Mouse (Mus musculus) forebrain, embryonic 16.5 days (tissue): ENCODE measurements around the gene Spef1. TPM values are rescaled to one million over a fixed set of nuclear protein-coding genes. Genes with fewer than 3 reads are reported as not detected.
A peak's percentile ranks its signal among the peaks of the same experiment; 100 is the strongest.

Source experiments
- ATAC-seq: fragments of 200-750 bp; cut with Nextera tagmentation; 2 replicates; pipeline ENCODE4 v1.8.0; 2017; ENCODE audit warnings: mild to moderate bottlenecking, moderate library complexity
- H3K27ac ChIP-seq: fragments of 300-500 bp; sonication (generic); 2 replicates; pipeline ENCODE4 v1.5.1; 2014; ENCODE audit warnings: low read length, control low read depth
- H3K27me3 ChIP-seq: fragments of 300-500 bp; sonication (generic); replicated peaks from 2 replicates; pipeline ENCODE4 v1.6.1; 2014; ENCODE audit warnings: low read length; ENCODE audit not compliant: control insufficient read depth, insufficient read depth
- H3K36me3 ChIP-seq: fragments of 300-500 bp; sonication (generic); 2 replicates; pipeline ENCODE4 v1.6.1; 2014; ENCODE audit not compliant: control insufficient read depth, insufficient read depth
- H3K4me1 ChIP-seq: fragments of 300-500 bp; sonication (generic); replicated peaks from 2 replicates; pipeline ENCODE4 v1.6.1; 2014; ENCODE audit warnings: low read length; ENCODE audit not compliant: control insufficient read depth, insufficient read depth
- H3K4me2 ChIP-seq: fragments of 300-500 bp; sonication (generic); 2 replicates; pipeline ENCODE4 v1.6.1; 2014; ENCODE audit warnings: mild to moderate bottlenecking, low read length, control low read depth
- H3K4me3 ChIP-seq: fragments of 300-500 bp; sonication (generic); replicated peaks from 2 replicates; pipeline ENCODE4 v1.5.1; 2014; ENCODE audit warnings: mild to moderate bottlenecking, low read length, control low read depth
- H3K9ac ChIP-seq: fragments of 300-500 bp; sonication (generic); replicated peaks from 2 replicates; pipeline ENCODE4 v1.6.1; 2014; ENCODE audit warnings: low read depth, low read length, control low read depth
- H3K9me3 ChIP-seq: fragments of 300-500 bp; sonication (generic); 2 replicates; pipeline ENCODE4 v1.6.1; 2016; ENCODE audit warnings: low read length; ENCODE audit not compliant: control insufficient read depth
- WGBS: fragments of 180-500 bp; shearing (Covaris S2); extraction: QIAGEN DNeasy Blood & Tissue Kit; methylation state at CpG from one replicate; pipeline ENCODE4 v1.1.7; 2014; 5-methylcytosine and 5-hydroxymethylcytosine counted together
- polyA plus RNA-seq: library from polyadenylated mRNA; unstranded; fragments of >200 nt; fragmentation: Nextera tagmentation; extraction: Ambion mirVana; gene quantifications from 2 replicates; pipeline ENCODE4 v1.2.1, GENCODE M21; 2015

The Spef1 gene
- polyA plus RNA-seq, 1 experiment from 2014 or later = 12.6 TPM

DNA sequence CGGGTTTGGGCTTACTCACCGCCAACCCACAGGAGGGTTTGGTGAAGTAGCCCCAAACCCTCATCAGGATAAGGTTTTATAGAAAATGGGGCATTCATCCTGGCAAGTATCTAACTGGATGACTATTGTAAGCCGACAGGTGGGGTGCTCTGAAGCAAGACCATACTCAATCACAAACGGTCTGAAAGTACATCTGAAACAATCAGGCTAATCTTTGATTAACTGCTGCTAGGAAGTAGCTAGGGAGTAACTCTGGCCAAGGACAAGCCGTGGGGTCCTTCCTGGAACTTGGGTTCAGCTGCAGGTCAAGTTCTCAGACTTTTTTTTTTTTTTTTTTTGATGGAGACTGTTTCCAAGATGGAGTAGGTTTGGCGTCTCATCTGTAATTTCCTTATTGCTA lies 19.1 kb downstream of the Spef1 start:
- Histone ChIP-seq H3K27me3 (peaks cover 14% of the 10 kb centered on the region), H3K4me3 (no peak overlapping the region), H3K4me2 (no peak overlapping the region), H3K36me3 (0 out of 2 replicates have a peak, but pooled peaks cover 2% of the 10 kb centered on the region), H3K9ac (no peak overlapping the region), H3K27ac (no peak overlapping the region), H3K4me1 (peaks cover 3% of the 10 kb centered on the region; the same call in 1 of the 2 replicates), H3K9me3 (no peaks in the 10 kb centered on the region)
- ATAC-seq = no peak
- 86% methylated on average over 6 of the region's 6 CpGs for WGBS

DNA sequence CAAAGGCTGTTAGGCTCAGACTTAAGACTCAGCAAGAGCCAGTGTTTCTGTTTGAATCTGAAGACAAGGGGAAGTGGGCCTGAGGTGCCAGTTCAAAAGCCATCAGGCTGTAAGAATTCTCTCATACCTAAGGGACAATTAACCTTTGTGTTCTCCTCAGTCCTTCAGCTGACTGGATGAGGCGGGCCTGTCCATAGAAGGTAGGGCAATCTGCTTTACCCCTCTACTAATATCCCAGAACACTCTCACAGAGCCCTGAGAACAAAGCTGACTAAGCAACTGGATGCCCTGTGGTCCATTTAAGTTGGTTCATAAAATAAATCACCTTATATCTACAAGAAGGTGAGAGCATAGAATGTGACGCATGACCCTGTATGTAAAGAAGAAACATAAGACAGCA lies 20.9 kb downstream of the Spef1 start:
- H3K36me3 ChIP-seq = no peaks in the 10 kb centered on the region
- no peak overlapping the region for H3K9ac ChIP-seq
- H3K27ac ChIP-seq = no peak overlapping the region
- no peak overlapping the region for H3K4me3 ChIP-seq
- H3K9me3 ChIP-seq = no peaks in the 10 kb centered on the region
- no peak overlapping the region for H3K4me2 ChIP-seq
- no peak for ATAC-seq
- WGBS = 88% methylated on average over 2 of the region's 2 CpGs
- H3K4me1 ChIP-seq = peaks cover 3% of the 10 kb centered on the region; the same call in 1 of the 2 replicates
- 0 out of 2 replicates have a peak, but pooled peaks cover 3% of the 10 kb centered on the region for H3K27me3 ChIP-seq

- Histone ChIP-seq H3K9me3 (no peaks in the 10 kb centered on the region), H3K4me3 (no peak overlapping the region), H3K36me3 (no peaks in the 10 kb centered on the region), H3K27ac (no peak overlapping the region), H3K9ac (no peak overlapping the region), H3K27me3 (no peaks in the 10 kb centered on the region), H3K4me1 (peaks cover 9% of the 10 kb centered on the region), H3K4me2 (no peak overlapping the region)
- WGBS = 77% methylated on average over 7 of the region's 7 CpGs
- no peak for ATAC-seq
Observed at GRCm38 (mm10) chr2:131163924-131164323, 23.2 kb downstream of the Spef1 start.

- under 1% methylated on average over 17 of the region's 17 CpGs for WGBS
- Histone ChIP-seq H3K36me3 (no peaks in the 10 kb centered on the region), H3K27ac (peak overlapping the region; percentile 96), H3K9me3 (no peaks in the 10 kb centered on the region), H3K4me2 (peak overlapping the region; percentile 84), H3K9ac (peak overlapping the region; percentile 63), H3K4me1 (peaks cover 23% of the 10 kb centered on the region), H3K4me3 (peak overlapping the region; percentile 95), H3K27me3 (no peaks in the 10 kb centered on the region)
- no peak for ATAC-seq
Observed at GRCm38 (mm10) chr2:131160671-131161111, 26.4 kb downstream of the Spef1 start.

DNA sequence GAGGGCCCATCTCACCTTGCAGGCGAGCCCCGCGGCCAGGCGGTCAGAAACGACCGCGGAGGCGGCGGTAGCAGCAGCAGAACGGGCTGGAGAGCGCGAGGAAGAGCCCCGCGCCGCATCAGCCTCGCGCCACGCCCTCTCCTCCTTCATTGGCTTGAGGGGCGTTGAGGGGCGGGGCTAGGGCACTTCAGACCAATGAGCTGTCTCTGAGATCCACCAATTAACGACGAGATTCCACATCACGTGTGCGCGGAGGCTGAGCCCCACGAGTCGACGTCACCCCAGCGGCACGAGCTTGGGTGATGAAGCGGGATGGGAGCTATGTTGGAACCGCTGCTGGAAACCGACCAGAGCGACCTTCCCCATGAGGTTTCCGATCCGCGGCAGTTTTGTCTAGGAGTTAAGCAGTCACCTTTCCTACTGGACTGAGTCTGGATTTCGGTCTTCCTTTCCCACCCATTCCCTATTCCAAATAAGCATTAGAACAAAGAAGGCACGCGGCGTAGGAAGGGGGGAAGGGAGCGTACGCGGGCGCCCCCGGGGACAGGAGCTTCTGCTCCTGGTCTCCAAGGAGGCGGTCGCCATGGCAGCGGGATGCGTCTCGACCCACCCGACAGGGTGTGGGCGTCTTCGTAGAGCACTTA lies 27.0 kb downstream of the Spef1 start, which contains the start of gene 1700037H04Rik:
TSS of gene 1700037H04Rik (minus strand) at position 144 of the 644 bp plus-strand sequence.
- Histone ChIP-seq H3K27ac (peak within 1 kb of the TSS; percentile 96), H3K4me2 (peak within 1 kb of the TSS; percentile 84), H3K9ac (peak within 1 kb of the TSS; percentile 85), H3K36me3 (no peaks in the 10 kb centered on the region), H3K4me3 (peak within 1 kb of the TSS; percentile 95), H3K9me3 (no peaks in the 10 kb centered on the region), H3K27me3 (no peaks in the 10 kb centered on the region), H3K4me1 (peaks cover 23% of the 10 kb centered on the region)
- peak; percentile 97 for ATAC-seq
- under 1% methylated on average over 54 of the region's 54 CpGs for WGBS

GRCm38 (mm10) chr2:131159491-131159910 lies 27.6 kb downstream of the Spef1 start:
- no peaks in the 10 kb centered on the region for H3K9me3 ChIP-seq
- H3K4me3 ChIP-seq = peak overlapping the region; percentile 95
- peaks cover 23% of the 10 kb centered on the region for H3K4me1 ChIP-seq
- H3K27ac ChIP-seq = peak overlapping the region; percentile 81
- peak; percentile 67 for ATAC-seq
- no peaks in the 10 kb centered on the region for H3K27me3 ChIP-seq
- H3K4me2 ChIP-seq = peak overlapping the region; percentile 64
- 1% methylated on average over 18 of the region's 18 CpGs for WGBS
- H3K36me3 ChIP-seq = no peaks in the 10 kb centered on the region
- peak overlapping the region; percentile 85 for H3K9ac ChIP-seq

DNA sequence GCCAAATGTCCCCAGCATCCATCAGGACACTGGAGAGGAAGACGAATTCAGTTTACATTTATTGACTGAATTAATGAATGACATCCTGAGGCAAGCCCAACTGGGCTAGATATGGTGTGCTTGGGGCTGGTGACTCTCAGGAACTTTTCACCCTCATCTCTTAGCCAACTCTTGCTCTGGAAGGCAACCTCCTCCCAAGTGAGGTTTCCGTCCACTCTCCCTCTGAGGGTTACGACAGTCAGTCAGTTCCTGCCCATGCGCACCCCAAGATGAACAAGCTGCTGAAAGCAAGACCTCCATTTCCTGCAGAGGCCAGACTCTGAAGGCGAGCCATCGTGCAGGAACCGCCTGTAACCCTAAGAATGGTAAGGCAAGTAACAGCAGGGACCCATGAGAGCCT lies 30.1 kb downstream of the Spef1 start:
- Histone ChIP-seq H3K27ac (no peak overlapping the region), H3K9me3 (no peaks in the 10 kb centered on the region), H3K27me3 (no peaks in the 10 kb centered on the region), H3K36me3 (peaks cover 8% of the 10 kb centered on the region; the same call in 1 of the 2 replicates), H3K4me3 (no peak overlapping the region), H3K4me1 (peaks cover 23% of the 10 kb centered on the region), H3K9ac (no peak overlapping the region), H3K4me2 (no peak overlapping the region)
- no peak for ATAC-seq
- 91% methylated on average over 7 of the region's 7 CpGs for WGBS

DNA sequence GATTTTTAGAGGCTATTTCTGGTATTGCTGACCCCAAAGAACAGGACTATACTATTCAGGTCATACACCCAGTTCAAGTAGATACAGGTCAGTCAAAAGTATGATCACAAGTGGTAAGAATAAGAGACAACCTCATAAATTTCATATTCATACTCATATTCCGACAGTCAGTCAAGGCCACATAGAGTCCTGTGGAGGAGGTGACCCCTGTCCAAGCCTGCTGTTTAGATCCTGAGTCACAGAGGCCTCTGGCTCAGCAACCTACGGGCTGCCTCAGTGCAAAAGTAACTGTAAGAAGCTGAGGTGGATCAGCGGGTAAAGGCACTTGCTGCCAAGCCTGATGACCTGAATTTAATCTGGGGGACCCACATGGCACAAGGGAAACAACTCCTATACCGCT lies 33.0 kb downstream of the Spef1 start:
- H3K9me3 ChIP-seq = no peaks in the 10 kb centered on the region
- peaks cover 13% of the 10 kb centered on the region for H3K36me3 ChIP-seq
- H3K27me3 ChIP-seq = no peaks in the 10 kb centered on the region
- H3K4me3 ChIP-seq = no peak overlapping the region
- H3K27ac ChIP-seq = no peak overlapping the region
- ATAC-seq = no peak
- WGBS = 92% methylated on average over 4 of the region's 4 CpGs
- H3K4me1 ChIP-seq = peaks cover 16% of the 10 kb centered on the region
- H3K4me2 ChIP-seq = no peak overlapping the region
- no peak overlapping the region for H3K9ac ChIP-seq

- Histone ChIP-seq H3K4me1 (no peaks in the 10 kb centered on the region; the same call in 1 of the 2 replicates), H3K27ac (no peak overlapping the region), H3K9ac (no peak overlapping the region), H3K4me2 (no peak overlapping the region), H3K27me3 (no peaks in the 10 kb centered on the region), H3K4me3 (no peak overlapping the region), H3K36me3 (peaks cover 19% of the 10 kb centered on the region), H3K9me3 (no peaks in the 10 kb centered on the region)
- WGBS = 96% methylated on average over 7 of the region's 7 CpGs
- no peak for ATAC-seq
Observed at GRCm38 (mm10) chr2:131152166-131152730, 34.8 kb downstream of the Spef1 start.
